Mouse (Mus musculus): ENCODE results near the gene H2-DMb1. TPM values are rescaled to one million over a fixed set of nuclear protein-coding genes. Genes with fewer than 3 reads are reported as not detected.

Gene H2-DMb1
- polyA plus RNA-seq, 1 experiment: 146 TPM

- TF ChIP-seq CTCF (IDR thresholded peaks at IDR 0.05; ENCODE audit: insufficient read depth, low read length): no peak
- TF ChIP-seq POLR2A (IDR thresholded peaks at IDR 0.05; ENCODE audit: borderline replicate concordance, extremely low read depth, low read depth, low read length): 0 out of 2 replicates have a peak, but pooled peaks have one; percentile 13
- H3K4me3 ChIP-seq (replicated peaks; ENCODE audit: extremely low read depth, low read depth, low read length): no peak overlapping the region
Observed at GRCm38 (mm10) chr17:34128944-34129791, 23.7 kb upstream of the H2-DMb1 start.

DNA sequence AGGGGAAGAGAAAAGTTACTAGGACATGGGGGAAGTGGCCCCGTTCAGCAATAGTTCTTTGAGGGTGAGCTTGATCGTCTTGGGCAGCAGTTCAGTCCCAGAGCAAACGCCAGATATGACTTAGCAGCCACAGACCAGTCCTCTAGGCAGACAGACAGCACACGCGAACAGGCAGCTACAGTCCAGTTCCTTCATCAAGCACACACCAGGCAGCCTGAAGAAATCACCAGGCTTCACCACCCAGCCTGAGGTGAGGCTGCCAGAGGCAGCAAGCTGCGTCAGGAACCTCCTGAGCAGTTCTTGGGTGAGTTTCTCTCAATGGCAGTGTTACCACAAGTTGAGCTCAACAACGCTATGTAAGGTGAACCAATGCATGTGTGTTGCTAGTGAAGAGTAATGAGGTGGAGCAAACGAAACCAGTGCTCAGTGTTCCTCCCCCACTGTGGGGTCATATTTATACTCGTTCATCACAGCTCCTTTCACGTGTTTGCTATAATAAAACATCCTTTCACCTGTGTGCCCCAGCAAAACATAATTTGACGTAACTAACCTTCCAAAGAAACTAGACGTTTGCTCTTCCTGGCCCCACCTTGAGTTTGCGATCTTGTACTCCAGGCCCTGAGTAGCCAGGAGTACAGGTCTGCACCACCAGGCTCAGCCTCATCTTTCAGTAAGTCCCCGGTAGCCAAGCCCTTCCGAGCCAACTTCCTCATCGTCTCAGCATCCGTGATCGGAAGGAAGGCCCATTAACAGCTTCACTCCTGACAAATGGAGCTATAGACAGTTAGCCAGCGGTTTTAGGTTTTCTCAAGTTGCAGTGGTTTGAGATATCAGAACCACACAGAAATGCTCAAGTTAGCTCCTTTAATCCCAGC, 22.6 kb upstream of the H2-DMb1 start:
- no peak for TF ChIP-seq POLR2A (IDR thresholded peaks at IDR 0.05; ENCODE audit: borderline replicate concordance, extremely low read depth, low read depth, low read length)
- TF ChIP-seq CTCF (IDR thresholded peaks at IDR 0.05; ENCODE audit: insufficient read depth, low read length): no peak
- Histone ChIP-seq H3K4me1 (ENCODE audit: control insufficient read depth, insufficient read depth, low read length) (no peaks in the 10 kb centered on the region; the same call in 1 of the 2 replicates), H3K4me3 (replicated peaks; ENCODE audit: extremely low read depth, low read depth, low read length) (no peak overlapping the region)
- 57% methylated on average over 19 of the region's 19 CpGs for whole genome bisulfite sequencing
- no peak for DNase-seq

More at GRCm38 (mm10) chr17:34128944-34129791, 23.7 kb upstream of the H2-DMb1 start:
- 21% methylated on average over 18 of the region's 18 CpGs for WGBS
- no peak for DNase-seq
- no peaks in the 10 kb centered on the region; the same call in 1 of the 2 replicates for H3K4me1 ChIP-seq (ENCODE audit: control insufficient read depth, insufficient read depth, low read length)

DNA sequence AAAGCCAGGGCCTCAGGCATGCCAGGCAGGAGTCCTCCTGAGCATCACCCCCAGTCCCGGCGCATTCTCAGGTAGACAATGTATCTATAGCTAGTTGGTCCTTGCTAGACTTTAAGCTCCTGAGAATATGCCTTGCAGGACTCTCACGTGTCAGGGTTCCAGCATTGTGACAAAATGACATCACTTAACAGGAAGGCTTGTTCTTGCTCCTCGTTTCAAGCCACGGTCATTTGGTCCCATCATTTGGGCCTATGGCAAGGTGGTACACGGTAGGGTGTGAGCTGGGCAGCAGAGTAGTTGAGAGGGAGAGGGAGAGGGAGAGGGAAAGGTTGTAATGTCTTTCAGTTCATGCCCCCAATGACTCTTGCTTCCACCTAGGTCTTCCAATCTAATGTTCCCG, 21.0 kb upstream of the H2-DMb1 start:
- no peak overlapping the region for H3K4me3 ChIP-seq (replicated peaks; ENCODE audit: extremely low read depth, low read depth, low read length)

GRCm38 (mm10) chr17:34133289-34133688, 19.6 kb upstream of the H2-DMb1 start:
- no peak overlapping the region for H3K4me3 ChIP-seq (replicated peaks; ENCODE audit: extremely low read depth, low read depth, low read length)
- no peak for DNase-seq
- 0 out of 2 replicates have a peak, but pooled peaks cover 3% of the 10 kb centered on the region for H3K4me1 ChIP-seq (ENCODE audit: control insufficient read depth, insufficient read depth, low read length)
- WGBS: 70% methylated on average over 11 of the region's 11 CpGs
- TF ChIP-seq CTCF (IDR thresholded peaks at IDR 0.05; ENCODE audit: insufficient read depth, low read length) (no peak), POLR2A (IDR thresholded peaks at IDR 0.05; ENCODE audit: borderline replicate concordance, extremely low read depth, low read depth, low read length) (no peak)

More for the DNA sequence above, 21.0 kb upstream of the H2-DMb1 start:
- TF ChIP-seq POLR2A (IDR thresholded peaks at IDR 0.05; ENCODE audit: borderline replicate concordance, extremely low read depth, low read depth, low read length): no peak
- TF ChIP-seq CTCF (IDR thresholded peaks at IDR 0.05; ENCODE audit: insufficient read depth, low read length): no peak
- peaks cover 3% of the 10 kb centered on the region; the same call in 1 of the 2 replicates for H3K4me1 ChIP-seq (ENCODE audit: control insufficient read depth, insufficient read depth, low read length)
- WGBS: 79% methylated on average over 7 of the region's 7 CpGs
- no peak for DNase-seq

DNA sequence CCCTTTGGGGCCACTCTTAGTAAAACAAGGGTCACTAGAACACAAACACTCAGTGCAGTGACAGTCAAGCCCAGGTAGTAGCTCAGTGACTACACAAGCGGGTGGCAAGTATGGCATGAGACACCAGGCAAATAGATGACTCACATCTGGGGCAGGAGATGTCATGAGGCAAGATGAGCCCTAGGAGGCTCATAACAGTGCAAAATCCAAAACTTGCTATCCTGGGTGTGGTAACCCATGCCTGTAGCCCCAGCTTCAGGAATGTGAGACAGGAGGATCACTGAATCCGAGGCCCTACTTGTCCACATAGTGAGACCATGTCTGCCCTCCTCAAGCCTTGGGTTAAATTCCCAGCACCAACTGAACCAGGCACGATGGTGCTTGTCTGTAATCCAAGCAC, 18.4 kb upstream of the H2-DMb1 start:
- Histone ChIP-seq H3K4me3 (replicated peaks; ENCODE audit: extremely low read depth, low read depth, low read length) (no peak overlapping the region), H3K4me1 (ENCODE audit: control insufficient read depth, insufficient read depth, low read length) (peaks cover 5% of the 10 kb centered on the region; the same call in 1 of the 2 replicates)
- 71% methylated on average over 3 of the region's 3 CpGs for WGBS
- TF ChIP-seq POLR2A (IDR thresholded peaks at IDR 0.05; ENCODE audit: borderline replicate concordance, extremely low read depth, low read depth, low read length): no peak
- TF ChIP-seq CTCF (IDR thresholded peaks at IDR 0.05; ENCODE audit: insufficient read depth, low read length): no peak
- DNase-seq: no peak

- peak; percentile 99 for DNase-seq
- WGBS: 4% methylated on average over 31 of the region's 31 CpGs
- peaks cover 5% of the 10 kb centered on the region; the same call in 1 of the 2 replicates for H3K4me1 ChIP-seq (ENCODE audit: control insufficient read depth, insufficient read depth, low read length)
- peak overlapping the region; percentile 69 for H3K4me3 ChIP-seq (replicated peaks; ENCODE audit: extremely low read depth, low read depth, low read length)
- TF ChIP-seq CTCF (IDR thresholded peaks at IDR 0.05; ENCODE audit: insufficient read depth, low read length) (peak; percentile 97), POLR2A (IDR thresholded peaks at IDR 0.05; ENCODE audit: borderline replicate concordance, extremely low read depth, low read depth, low read length) (peak; percentile 90; the same call in 1 of the 2 replicates)
Observed at GRCm38 (mm10) chr17:34135297-34136224, 17.3 kb upstream of the H2-DMb1 start.

DNA sequence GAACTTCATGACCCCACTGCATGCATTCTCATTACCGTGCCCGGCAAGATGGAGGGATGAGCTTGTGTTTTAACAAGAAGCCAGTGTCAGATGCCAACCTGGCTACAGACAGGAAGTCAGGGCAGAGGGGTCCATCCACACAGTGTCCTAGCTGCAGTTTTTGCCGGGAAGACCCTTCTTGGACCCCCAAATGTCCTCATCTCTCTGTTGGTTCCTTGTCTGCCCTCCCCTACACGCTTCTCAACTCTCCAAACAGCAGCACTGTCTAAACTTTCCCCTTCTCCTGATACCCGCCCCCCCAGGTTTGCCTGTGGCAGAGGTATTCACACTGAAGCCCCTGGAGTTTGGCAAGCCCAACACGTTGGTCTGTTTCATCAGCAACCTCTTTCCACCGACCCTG, 15.3 kb upstream of the H2-DMb1 start:
- WGBS: 68% methylated on average over 7 of the region's 7 CpGs
- Histone ChIP-seq H3K4me3 (replicated peaks; ENCODE audit: extremely low read depth, low read depth, low read length) (no peak overlapping the region), H3K4me1 (ENCODE audit: control insufficient read depth, insufficient read depth, low read length) (peaks cover 5% of the 10 kb centered on the region; the same call in 1 of the 2 replicates)
- TF ChIP-seq POLR2A (IDR thresholded peaks at IDR 0.05; ENCODE audit: borderline replicate concordance, extremely low read depth, low read depth, low read length): no peak
- no peak for TF ChIP-seq CTCF (IDR thresholded peaks at IDR 0.05; ENCODE audit: insufficient read depth, low read length)
- DNase-seq: no peak

DNA sequence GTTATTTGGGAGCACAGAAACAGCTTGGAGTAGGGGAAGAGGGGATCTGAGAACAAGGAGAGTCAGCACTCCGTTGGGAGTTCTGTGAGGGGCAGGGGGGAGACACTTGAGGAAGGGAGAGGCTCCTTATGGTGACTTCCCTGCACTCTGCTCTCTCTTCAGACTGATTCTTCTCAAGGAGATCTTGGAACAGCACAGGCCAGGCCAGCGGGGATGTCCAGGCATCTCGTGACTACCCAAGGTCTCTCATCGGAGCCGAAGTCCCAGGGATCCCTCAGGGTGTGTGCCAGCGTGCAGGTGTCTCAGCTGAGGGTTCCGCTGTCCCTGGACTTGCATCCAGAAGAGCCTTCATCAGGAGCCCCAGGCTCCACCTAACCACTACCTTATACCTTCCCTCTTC, 14.2 kb upstream of the H2-DMb1 start:
- TF ChIP-seq CTCF (IDR thresholded peaks at IDR 0.05; ENCODE audit: insufficient read depth, low read length) (no peak), POLR2A (IDR thresholded peaks at IDR 0.05; ENCODE audit: borderline replicate concordance, extremely low read depth, low read depth, low read length) (no peak)
- DNase-seq: no peak
- 80% methylated on average over 7 of the region's 7 CpGs for WGBS
- Histone ChIP-seq H3K4me1 (ENCODE audit: control insufficient read depth, insufficient read depth, low read length) (peaks cover 5% of the 10 kb centered on the region; the same call in 1 of the 2 replicates), H3K4me3 (replicated peaks; ENCODE audit: extremely low read depth, low read depth, low read length) (no peak overlapping the region)
